Mouse (Mus musculus): Measurements from ENCODE around the gene L3hypdh.
"Not testable (repeated sequence)": the region's sequence is repeated elsewhere in the genome, so short reads cannot be mapped to it uniquely, and the experiment has no call there.

L3hypdh gene

GRCm38 (mm10) chr12:72053303-72053702, 31.9 kb downstream of the L3hypdh start:
- DNase-seq, result peak; percentile 41 to 71

- DNase-seq, result no peak
Observed at GRCm38 (mm10) chr12:72052571-72052970, 32.7 kb downstream of the L3hypdh start.

GRCm38 (mm10) chr12:72050821-72051220, 34.4 kb downstream of the L3hypdh start:
- no peak for DNase-seq

- not testable (repeated sequence) for DNase-seq
Observed at GRCm38 (mm10) chr12:72050156-72050555, 35.1 kb downstream of the L3hypdh start.

- DNase-seq, result peak in 1 of 2 experiments; percentile 20
Observed at GRCm38 (mm10) chr12:72047513-72047912, 37.7 kb downstream of the L3hypdh start.

GRCm38 (mm10) chr12:72041238-72041637, 44.0 kb downstream of the L3hypdh start:
- DNase-seq, result no peak

- no peak for DNase-seq
Observed at GRCm38 (mm10) chr12:72039501-72039900, 45.7 kb downstream of the L3hypdh start.

- no peak for DNase-seq
Observed at GRCm38 (mm10) chr12:72038866-72039265, 46.4 kb downstream of the L3hypdh start.

GRCm38 (mm10) chr12:72037049-72037448, 48.2 kb downstream of the L3hypdh start:
- no peak for DNase-seq

- DNase-seq, result no peak
Observed at GRCm38 (mm10) chr12:72036097-72036661, 49.1 kb downstream of the L3hypdh start.

GRCm38 (mm10) chr12:72031794-72032193, 53.4 kb downstream of the L3hypdh start:
- no peak for DNase-seq

- DNase-seq, result no peak
Observed at GRCm38 (mm10) chr12:72031171-72031570, 54.1 kb downstream of the L3hypdh start.

- DNase-seq, result no peak
Observed at GRCm38 (mm10) chr12:72025275-72025795, 59.9 kb downstream of the L3hypdh start.

- no peak for DNase-seq
Observed at GRCm38 (mm10) chr12:72023572-72023971, 61.7 kb downstream of the L3hypdh start.

All from cerebellum, postnatal 10 days (tissue).